Mouse (Mus musculus): ENCODE results near the gene Usp39. TPM values are rescaled to one million over a fixed set of nuclear protein-coding genes. Genes with fewer than 3 reads are reported as not detected.

Gene Usp39
- polyA plus RNA-seq, 1 experiment from 2014 or later = 91.6 TPM

DNA sequence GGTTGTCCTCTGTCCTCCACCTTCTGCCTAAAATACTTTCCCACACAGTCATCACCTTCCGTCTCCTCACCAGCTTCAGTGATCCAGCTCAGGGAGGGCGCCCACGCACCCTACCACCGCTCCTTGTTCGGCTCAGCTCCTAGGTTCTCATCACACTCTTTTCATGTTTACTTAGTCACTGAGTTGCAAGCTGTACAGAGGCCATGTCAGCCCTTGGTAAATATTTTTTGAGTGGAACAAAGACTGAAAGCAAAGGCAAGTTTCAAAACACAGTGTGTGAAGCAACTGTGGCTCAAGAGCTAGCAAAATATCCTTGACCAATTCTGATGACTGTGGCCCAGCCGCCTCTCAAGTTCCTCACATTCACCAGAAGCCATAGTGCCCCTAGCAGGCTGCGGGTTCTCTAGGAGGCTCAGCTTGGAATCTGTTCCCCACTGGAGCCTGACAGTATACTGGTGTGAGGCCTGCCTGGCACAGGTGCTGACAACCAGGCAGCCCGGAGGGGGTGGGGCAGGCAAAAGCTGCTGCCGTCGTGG, 72.8 kb downstream of the Usp39 start:
- no peak for DNase-seq (ENCODE audit: low spot score)
- ATAC-seq (replicated peaks; ENCODE audit: low FRiP score) = no peak

DNA sequence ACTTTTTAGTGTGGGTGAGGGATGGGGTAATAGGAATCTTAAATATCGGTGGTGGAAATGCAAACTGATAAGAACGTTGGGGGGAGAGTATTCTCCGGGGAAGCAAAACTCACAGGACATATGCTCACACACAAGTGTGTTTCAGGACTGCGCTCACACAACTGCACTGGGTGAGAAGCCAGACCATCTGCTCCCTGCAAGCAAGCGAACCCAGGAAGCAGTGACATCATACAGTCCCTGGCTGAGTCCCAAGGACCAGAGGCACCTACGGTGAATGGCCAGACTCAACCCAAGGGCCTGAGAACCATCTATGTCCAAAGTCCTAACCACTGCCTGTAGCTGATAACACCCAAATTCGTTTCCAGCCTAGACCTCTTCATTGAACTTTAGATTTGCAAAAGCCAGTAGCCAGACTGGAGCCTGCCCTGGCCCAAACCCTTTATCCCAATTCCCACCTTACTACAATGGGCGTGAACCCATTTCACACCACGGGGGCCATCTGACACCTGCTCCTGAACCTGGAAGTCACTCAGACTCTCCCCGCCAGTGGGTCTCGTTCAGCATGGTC, 73.9 kb downstream of the Usp39 start:
- DNase-seq (ENCODE audit: low spot score) (no peak), ATAC-seq (replicated peaks; ENCODE audit: low FRiP score) (no peak)
- H3K9ac ChIP-seq (ENCODE audit: low read depth, low read length) = no peak overlapping the region
- no peak overlapping the region for H3K27ac ChIP-seq (ENCODE audit: low read depth, low read length)
- H3K4me1 ChIP-seq (replicated peaks; ENCODE audit: control insufficient read depth, insufficient read depth, low read length) = peaks cover 16% of the 10 kb centered on the region
- H3K36me3 ChIP-seq (ENCODE audit: control insufficient read depth, insufficient read depth, low read length) = no peaks in the 10 kb centered on the region
- H3K4me2 ChIP-seq = no peak overlapping the region
- H3K9me3 ChIP-seq (ENCODE audit: control insufficient read depth, low read length) = no peaks in the 10 kb centered on the region
- H3K4me3 ChIP-seq (ENCODE audit: low read depth, low read length) = no peak overlapping the region
- H3K27me3 ChIP-seq (replicated peaks; ENCODE audit: control insufficient read depth, insufficient read depth, low read length) = peaks cover 7% of the 10 kb centered on the region; the same call in 1 of the 2 replicates
- WGBS = 65% methylated on average over 11 of the region's 11 CpGs

More for the DNA sequence above, 72.8 kb downstream of the Usp39 start:
- peaks cover 19% of the 10 kb centered on the region for H3K4me1 ChIP-seq (replicated peaks; ENCODE audit: control insufficient read depth, insufficient read depth, low read length)
- H3K27me3 ChIP-seq (replicated peaks; ENCODE audit: control insufficient read depth, insufficient read depth, low read length) = 0 out of 2 replicates have a peak, but pooled peaks cover 4% of the 10 kb centered on the region
- no peak overlapping the region for H3K9ac ChIP-seq (ENCODE audit: low read depth, low read length)
- H3K4me3 ChIP-seq (ENCODE audit: low read depth, low read length) = no peak overlapping the region
- no peak overlapping the region for H3K27ac ChIP-seq (ENCODE audit: low read depth, low read length)
- no peaks in the 10 kb centered on the region for H3K36me3 ChIP-seq (ENCODE audit: control insufficient read depth, insufficient read depth, low read length)
- no peak overlapping the region for H3K4me2 ChIP-seq
- 76% methylated on average over 10 of the region's 10 CpGs for whole genome bisulfite sequencing
- no peaks in the 10 kb centered on the region for H3K9me3 ChIP-seq (ENCODE audit: control insufficient read depth, low read length)

DNA sequence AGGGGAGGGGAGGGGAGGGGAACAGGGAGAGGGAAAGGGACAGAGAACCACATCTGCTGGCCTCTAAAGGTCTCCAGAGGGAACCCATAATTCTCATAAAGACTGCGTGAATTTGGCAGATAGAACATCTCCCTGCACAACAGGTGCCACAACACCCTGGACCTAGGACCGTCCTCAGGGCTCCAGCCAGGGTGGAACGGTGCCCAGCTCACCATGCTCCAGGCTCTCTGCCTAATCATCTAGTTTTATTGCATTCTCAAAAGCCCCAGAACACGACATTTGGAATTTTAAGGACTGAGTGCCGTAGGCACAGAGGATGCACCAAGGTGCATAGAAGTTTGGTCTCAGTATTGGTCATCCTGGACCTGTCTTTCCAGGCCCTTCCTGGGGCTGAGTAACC, 74.7 kb downstream of the Usp39 start:
- no peaks in the 10 kb centered on the region for H3K36me3 ChIP-seq (ENCODE audit: control insufficient read depth, insufficient read depth, low read length)
- no peak overlapping the region for H3K27ac ChIP-seq (ENCODE audit: low read depth, low read length)
- H3K27me3 ChIP-seq (replicated peaks; ENCODE audit: control insufficient read depth, insufficient read depth, low read length) = peaks cover 11% of the 10 kb centered on the region; the same call in 1 of the 2 replicates
- peaks cover 16% of the 10 kb centered on the region for H3K4me1 ChIP-seq (replicated peaks; ENCODE audit: control insufficient read depth, insufficient read depth, low read length)
- ATAC-seq (replicated peaks; ENCODE audit: low FRiP score) = no peak
- no peak overlapping the region for H3K9ac ChIP-seq (ENCODE audit: low read depth, low read length)
- H3K4me3 ChIP-seq (ENCODE audit: low read depth, low read length) = no peak overlapping the region
- H3K4me2 ChIP-seq = no peak overlapping the region
- DNase-seq (ENCODE audit: low spot score) = no peak
- WGBS = 77% methylated on average over 5 of the region's 5 CpGs
- no peaks in the 10 kb centered on the region for H3K9me3 ChIP-seq (ENCODE audit: control insufficient read depth, low read length)

Other genes starting within 250 kb of the Usp39 start
- 109 and 114 TPM in 2 replicates for gene St3gal5, start 247.6 kb downstream of the Usp39 start, polyA plus RNA-seq (2014; fragmentation: Nextera tagmentation; extraction: Ambion mirVana)
- gene Atoh8, start 109.6 kb downstream of the Usp39 start, polyA plus RNA-seq (2014; fragmentation: Nextera tagmentation; extraction: Ambion mirVana) = 3.1 and 3.4 TPM in 2 replicates
- gene Sftpb, start 40.6 kb downstream of the Usp39 start, polyA plus RNA-seq (2014; fragmentation: Nextera tagmentation; extraction: Ambion mirVana) = not detected in 2 replicates
- 17.1 and 19.4 TPM in 2 replicates for gene 0610030E20Rik, start 2.1 kb upstream of the Usp39 start, polyA plus RNA-seq (2014; fragmentation: Nextera tagmentation; extraction: Ambion mirVana)
- 39.5 and 40.3 TPM in 2 replicates for gene Tmem150a, start 10.3 kb upstream of the Usp39 start, polyA plus RNA-seq (2014; fragmentation: Nextera tagmentation; extraction: Ambion mirVana)
- gene Rnf181, start 21.8 kb upstream of the Usp39 start, polyA plus RNA-seq (2014; fragmentation: Nextera tagmentation; extraction: Ambion mirVana) = 106 and 112 TPM in 2 replicates
- 164 and 181 TPM in 2 replicates for gene Vamp5, start 35.3 kb upstream of the Usp39 start, polyA plus RNA-seq (2014; fragmentation: Nextera tagmentation; extraction: Ambion mirVana)
- 265 and 274 TPM in 2 replicates for gene Vamp8, start 45.5 kb upstream of the Usp39 start, polyA plus RNA-seq (2014; fragmentation: Nextera tagmentation; extraction: Ambion mirVana)
- gene Ggcx, start 69.1 kb upstream of the Usp39 start, polyA plus RNA-seq (2014; fragmentation: Nextera tagmentation; extraction: Ambion mirVana) = 24.1 and 26.9 TPM in 2 replicates
- gene Mat2a, start 94.4 kb upstream of the Usp39 start, polyA plus RNA-seq (2014; fragmentation: Nextera tagmentation; extraction: Ambion mirVana) = 426 and 477 TPM in 2 replicates
- gene Sh2d6, start 176.5 kb upstream of the Usp39 start, polyA plus RNA-seq (2014; fragmentation: Nextera tagmentation; extraction: Ambion mirVana) = not detected in 2 replicates
- 30.2 and 31.9 TPM in 2 replicates for gene Capg, start 199.2 kb upstream of the Usp39 start, polyA plus RNA-seq (2014; fragmentation: Nextera tagmentation; extraction: Ambion mirVana)